Mouse (Mus musculus) stomach, embryonic 16.5 days (tissue): ENCODE measurements around the gene Sulf2. TPM values are rescaled to one million over a fixed set of nuclear protein-coding genes. Genes with fewer than 3 reads are reported as not detected.

ENCODE experiments used
- ATAC-seq: fragments of 200-750 bp; cut with Nextera tagmentation; 2 replicates; pipeline ENCODE4 v1.8.0; 2017; ENCODE audit warnings: moderate number of reproducible peaks, moderate TSS enrichment; ENCODE audit not compliant: insufficient read depth, low FRiP score
- H3K27ac ChIP-seq: fragments of 300-500 bp; sonication (generic); 2 replicates; pipeline ENCODE4 v1.5.1; 2014; ENCODE audit warnings: low read length
- H3K27me3 ChIP-seq: fragments of 300-500 bp; sonication (generic); 2 replicates; pipeline ENCODE4 v1.6.1; 2014; ENCODE audit warnings: low read length, control low read depth, mixed read lengths; ENCODE audit not compliant: control insufficient read depth, insufficient read depth
- H3K36me3 ChIP-seq: fragments of 300-500 bp; sonication (generic); 2 replicates; pipeline ENCODE4 v1.6.1; 2014; ENCODE audit warnings: low read length; ENCODE audit not compliant: control insufficient read depth, insufficient read depth
- H3K4me1 ChIP-seq: fragments of 300-500 bp; sonication (generic); 2 replicates; pipeline ENCODE4 v1.6.1; 2014; ENCODE audit warnings: low read length, control low read depth, mixed read lengths; ENCODE audit not compliant: control insufficient read depth, insufficient read depth
- H3K4me2 ChIP-seq: fragments of 300-500 bp; sonication (generic); 2 replicates; pipeline ENCODE4 v1.6.1; 2014; ENCODE audit warnings: low read depth, low read length, mixed read lengths
- H3K4me3 ChIP-seq: fragments of 300-500 bp; sonication (generic); replicated peaks from 2 replicates; pipeline ENCODE4 v1.5.1; 2014; ENCODE audit warnings: mild to moderate bottlenecking, low read length
- H3K9ac ChIP-seq: fragments of 300-500 bp; sonication (generic); 2 replicates; pipeline ENCODE4 v1.6.1; 2014; ENCODE audit warnings: low read length
- H3K9me3 ChIP-seq: fragments of 300-500 bp; sonication (generic); replicated peaks from 2 replicates; pipeline ENCODE4 v1.6.1; 2016; ENCODE audit warnings: low read length, control low read depth; ENCODE audit not compliant: control insufficient read depth
- WGBS: fragments of 180-500 bp; shearing (Covaris S2); extraction: QIAGEN DNeasy Blood & Tissue Kit; methylation state at CpG from one replicate; pipeline ENCODE4 v1.1.7; 2014; 5-methylcytosine and 5-hydroxymethylcytosine counted together
- polyA plus RNA-seq: library from polyadenylated mRNA; unstranded; fragments of >200 nt; fragmentation: Nextera tagmentation; extraction: Ambion mirVana; gene quantifications from 2 replicates; pipeline ENCODE4 v1.2.1, GENCODE M21; 2015

Sulf2 gene
- polyA plus RNA-seq, 1 experiment from 2014 or later = 124 TPM

DNA sequence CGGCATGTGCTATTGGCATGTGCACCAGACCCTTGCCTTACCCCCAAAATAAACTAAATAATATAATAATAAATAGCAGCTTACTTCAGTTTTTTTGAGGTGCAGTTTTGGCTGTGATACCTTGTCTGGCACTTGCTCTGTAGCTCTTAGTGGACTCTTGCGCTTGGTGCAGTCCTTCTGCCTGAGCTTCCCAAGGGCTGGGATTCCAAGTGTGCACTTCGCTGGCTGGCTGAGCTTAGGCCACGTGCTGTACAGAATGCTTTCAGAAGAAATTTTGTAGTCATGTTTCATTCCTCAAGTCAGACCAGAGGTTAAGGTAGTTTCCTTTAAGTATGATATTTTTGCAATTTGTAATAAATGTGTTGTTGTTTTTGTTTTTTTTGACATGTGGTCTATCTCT lies 115.8 kb downstream of the Sulf2 start:
- no peak overlapping the region for H3K27ac ChIP-seq
- no peaks in the 10 kb centered on the region for H3K9me3 ChIP-seq
- H3K36me3 ChIP-seq = no peaks in the 10 kb centered on the region
- ATAC-seq = no peak
- no peaks in the 10 kb centered on the region for H3K27me3 ChIP-seq
- no peak overlapping the region for H3K9ac ChIP-seq
- H3K4me1 ChIP-seq = peaks cover 20% of the 10 kb centered on the region
- 82% methylated on average over 4 of the region's 4 CpGs for WGBS
- no peak overlapping the region for H3K4me2 ChIP-seq
- no peak overlapping the region for H3K4me3 ChIP-seq

- no peak overlapping the region for H3K4me3 ChIP-seq
- no peak overlapping the region for H3K9ac ChIP-seq
- no peaks in the 10 kb centered on the region for H3K36me3 ChIP-seq
- H3K9me3 ChIP-seq = no peaks in the 10 kb centered on the region
- no peak overlapping the region for H3K27ac ChIP-seq
- H3K4me1 ChIP-seq = peaks cover 16% of the 10 kb centered on the region
- no peaks in the 10 kb centered on the region for H3K27me3 ChIP-seq
- no peak for ATAC-seq
- 44% methylated on average over 3 of the region's 3 CpGs for WGBS
- no peak overlapping the region for H3K4me2 ChIP-seq
Measured at GRCm38 (mm10) chr2:166035725-166036124, 119.7 kb downstream of the Sulf2 start.

DNA sequence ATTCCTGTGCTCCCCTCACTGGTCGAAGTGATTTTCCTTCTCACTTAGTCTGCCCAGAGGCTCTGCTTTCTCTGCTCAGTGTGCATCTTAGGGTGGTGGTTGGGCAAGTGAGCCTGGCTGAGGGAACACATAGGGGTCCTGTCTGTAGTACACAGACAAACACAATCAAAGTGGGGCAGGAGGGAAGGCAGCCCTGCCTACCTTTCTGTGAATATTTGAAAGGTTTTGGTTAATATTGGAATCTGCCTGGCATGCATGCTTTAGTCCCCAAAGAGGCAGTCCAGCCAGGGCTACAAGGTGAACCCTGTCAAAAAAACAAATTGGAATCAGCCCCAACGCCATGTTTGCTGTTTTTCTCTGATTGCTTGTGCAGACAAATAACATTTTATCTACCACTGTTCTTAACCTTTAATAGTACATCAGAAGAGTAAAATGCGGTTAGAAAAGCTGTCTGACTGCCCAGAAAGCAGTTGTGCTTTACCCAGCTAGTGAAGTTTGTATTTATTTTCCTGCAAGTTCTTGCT lies 120.4 kb downstream of the Sulf2 start:
- 36% methylated on average over 3 of the region's 3 CpGs for WGBS
- Histone ChIP-seq H3K4me3 (no peak overlapping the region), H3K9ac (peak overlapping the region; percentile 0; the same call in 1 of the 2 replicates), H3K9me3 (no peaks in the 10 kb centered on the region), H3K27ac (peak overlapping the region; percentile 24), H3K4me1 (peaks cover 22% of the 10 kb centered on the region), H3K36me3 (no peaks in the 10 kb centered on the region), H3K4me2 (no peak overlapping the region), H3K27me3 (no peaks in the 10 kb centered on the region)
- no peak for ATAC-seq

- Histone ChIP-seq H3K9ac (no peak overlapping the region), H3K4me3 (no peak overlapping the region), H3K27me3 (no peaks in the 10 kb centered on the region), H3K9me3 (no peaks in the 10 kb centered on the region), H3K4me1 (peaks cover 32% of the 10 kb centered on the region), H3K36me3 (no peaks in the 10 kb centered on the region), H3K4me2 (no peak overlapping the region), H3K27ac (no peak overlapping the region)
- WGBS = 86% methylated on average over 5 of the region's 5 CpGs
- no peak for ATAC-seq
Measured at GRCm38 (mm10) chr2:166032628-166033027, 122.8 kb downstream of the Sulf2 start.

- H3K27ac ChIP-seq = peak overlapping the region; percentile 96
- peaks cover 33% of the 10 kb centered on the region for H3K4me1 ChIP-seq
- H3K36me3 ChIP-seq = no peaks in the 10 kb centered on the region
Measured at GRCm38 (mm10) chr2:166031120-166031929, 124.1 kb downstream of the Sulf2 start.

DNA sequence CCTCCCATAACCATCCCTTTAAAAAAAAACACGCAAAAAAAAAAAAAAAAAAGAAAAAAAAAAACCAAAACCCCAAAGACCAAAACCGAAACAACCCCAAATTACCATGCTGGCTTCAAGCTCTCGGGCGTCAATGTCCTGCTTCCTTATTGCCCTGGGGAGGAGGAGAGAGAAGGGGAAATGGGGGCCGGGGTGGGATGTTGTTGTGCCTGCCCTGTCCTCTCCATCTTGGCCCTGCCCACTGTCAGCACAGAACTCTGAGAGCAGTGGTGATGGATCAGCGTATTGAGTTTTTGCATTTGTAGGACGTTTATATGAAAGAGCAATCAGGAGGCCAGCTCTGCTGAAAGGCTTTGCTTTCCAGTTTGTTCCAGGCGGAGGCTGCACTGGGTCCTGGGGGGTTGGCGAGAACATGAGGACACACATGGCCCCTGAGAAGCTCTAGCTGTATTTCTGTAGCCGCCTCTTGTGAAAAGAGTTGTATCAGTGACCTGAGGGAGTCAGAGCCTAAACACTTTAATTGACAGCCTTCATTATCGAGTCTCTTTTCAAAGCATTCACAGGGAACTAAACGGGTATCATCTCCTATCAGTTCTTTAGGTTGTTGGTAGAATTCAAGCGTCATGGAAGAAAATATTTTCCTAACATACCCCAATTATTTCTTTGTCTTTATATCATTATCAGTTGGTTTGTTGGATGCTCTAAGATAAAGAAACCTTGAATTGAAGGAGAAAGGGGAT lies 125.0 kb downstream of the Sulf2 start:
- WGBS = 2% methylated on average over 13 of the region's 13 CpGs
- peak overlapping the region; percentile 60 for H3K4me2 ChIP-seq

More at GRCm38 (mm10) chr2:166031120-166031929, 124.1 kb downstream of the Sulf2 start:
- ATAC-seq = peak; percentile 95
- Histone ChIP-seq H3K27me3 (no peaks in the 10 kb centered on the region), H3K9me3 (no peaks in the 10 kb centered on the region), H3K9ac (peak overlapping the region; percentile 55), H3K4me3 (peak overlapping the region; percentile 34), H3K4me2 (peak overlapping the region; percentile 60)
- WGBS = 4% methylated on average over 7 of the region's 7 CpGs

DNA sequence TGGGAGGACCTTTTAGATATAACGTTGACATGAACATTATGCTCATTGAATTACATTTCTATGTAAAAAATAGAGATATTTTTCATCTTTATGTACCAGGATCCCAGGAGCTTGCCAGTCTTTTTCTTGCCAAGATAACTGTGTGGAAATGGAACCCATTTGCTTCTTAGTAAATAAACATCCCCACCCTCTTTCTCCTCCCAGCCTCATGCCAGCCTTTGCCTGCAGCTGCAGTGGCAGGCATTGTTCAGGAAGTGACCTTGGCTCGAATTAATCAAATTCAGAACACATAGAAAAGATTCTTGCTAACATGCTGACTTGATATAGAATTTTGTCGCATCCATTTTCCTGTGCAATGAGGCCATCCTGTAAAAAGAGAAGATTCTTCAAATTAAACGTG lies 126.2 kb downstream of the Sulf2 start:
- no peak overlapping the region for H3K4me3 ChIP-seq
- no peak overlapping the region for H3K4me2 ChIP-seq
- WGBS = 25% methylated on average over 4 of the region's 4 CpGs
- H3K36me3 ChIP-seq = no peaks in the 10 kb centered on the region
- H3K27me3 ChIP-seq = no peaks in the 10 kb centered on the region
- no peaks in the 10 kb centered on the region for H3K9me3 ChIP-seq
- no peak overlapping the region for H3K27ac ChIP-seq
- ATAC-seq = no peak
- H3K4me1 ChIP-seq = peaks cover 32% of the 10 kb centered on the region
- no peak overlapping the region for H3K9ac ChIP-seq

More for the DNA sequence above, 125.0 kb downstream of the Sulf2 start:
- no peak for ATAC-seq
- H3K9me3 ChIP-seq = no peaks in the 10 kb centered on the region
- peak overlapping the region; percentile 96 for H3K27ac ChIP-seq
- H3K9ac ChIP-seq = peak overlapping the region; percentile 59
- H3K4me1 ChIP-seq = peaks cover 33% of the 10 kb centered on the region
- H3K27me3 ChIP-seq = no peaks in the 10 kb centered on the region
- H3K36me3 ChIP-seq = no peaks in the 10 kb centered on the region
- H3K4me3 ChIP-seq = peak overlapping the region; percentile 34

DNA sequence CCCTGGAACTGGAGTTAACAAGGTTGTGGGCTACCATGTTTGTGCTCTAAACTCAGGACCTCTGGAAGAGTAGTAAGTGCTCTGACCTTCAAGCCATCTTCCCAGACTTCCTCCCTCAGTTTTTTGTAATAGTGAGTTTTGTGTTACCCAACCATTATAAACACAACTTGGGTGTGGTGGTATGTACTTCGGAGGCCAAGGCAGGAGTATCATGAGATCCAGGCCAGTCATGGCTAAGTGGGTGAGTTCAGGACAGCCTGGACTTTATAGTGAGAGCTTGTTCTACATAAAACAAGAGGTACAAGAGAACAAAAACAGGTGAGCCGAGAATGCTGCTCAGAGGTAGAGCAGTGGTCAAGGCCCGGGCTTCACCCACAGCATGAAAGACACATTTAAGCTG lies 127.6 kb downstream of the Sulf2 start:
- WGBS = 80% methylated on average over 3 of the region's 3 CpGs
- H3K9me3 ChIP-seq = no peaks in the 10 kb centered on the region
- H3K4me1 ChIP-seq = peaks cover 32% of the 10 kb centered on the region
- no peak for ATAC-seq
- no peaks in the 10 kb centered on the region for H3K27me3 ChIP-seq
- no peak overlapping the region for H3K4me3 ChIP-seq
- H3K27ac ChIP-seq = peak overlapping the region; percentile 38
- H3K36me3 ChIP-seq = no peaks in the 10 kb centered on the region
- no peak overlapping the region for H3K9ac ChIP-seq
- no peak overlapping the region for H3K4me2 ChIP-seq

- Histone ChIP-seq H3K36me3 (no peaks in the 10 kb centered on the region), H3K27me3 (no peaks in the 10 kb centered on the region), H3K9ac (no peak overlapping the region), H3K9me3 (no peaks in the 10 kb centered on the region), H3K4me2 (no peak overlapping the region), H3K4me1 (peaks cover 36% of the 10 kb centered on the region), H3K27ac (no peak overlapping the region), H3K4me3 (no peak overlapping the region)
- 61% methylated on average over 5 of the region's 5 CpGs for WGBS
- ATAC-seq = no peak
Measured at GRCm38 (mm10) chr2:166025943-166026342, 129.5 kb downstream of the Sulf2 start.
